Mouse (Mus musculus) stomach, postnatal 0 days (tissue): ENCODE data around the gene Eml5.

Experiments used
- CTCF ChIP-seq: IDR thresholded peaks from 2 replicates; pipeline ENCODE4 v1.5.1; 2016; ENCODE audit warnings: antibody characterized with exemption, low read depth, mild to moderate bottlenecking, moderate library complexity
- EP300 ChIP-seq: optimal IDR thresholded peaks from 2 replicates; pipeline ENCODE3; 2016; ENCODE audit warnings: antibody characterized with exemption

DNA sequence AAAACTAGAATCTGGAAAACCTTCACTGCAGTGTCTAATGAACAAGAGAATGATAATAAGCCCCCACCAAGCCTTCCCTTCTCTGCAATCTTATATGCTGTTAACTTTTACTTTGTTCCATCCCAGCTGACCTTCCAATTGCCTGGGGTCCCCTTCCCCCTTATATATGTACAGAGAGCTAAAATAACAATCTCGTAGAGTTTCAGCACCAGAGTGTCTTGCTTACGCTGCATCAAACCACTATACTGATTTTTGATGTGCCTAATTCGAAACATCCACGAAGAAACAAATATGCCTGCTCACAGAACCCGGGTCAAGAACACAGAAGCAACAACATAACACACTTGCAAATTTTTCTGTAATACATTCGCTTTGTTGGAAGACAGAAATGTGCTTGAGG is 1.6 kb downstream of the Eml5 start:
- TF ChIP-seq CTCF (no peak), EP300 (no peak)
